Mouse (Mus musculus): ENCODE measurements around the gene Nkain1.

GRCm38 (mm10) chr4:130568043-130568978, 5.7 kb downstream of the Nkain1 start:
- no peak for TF ChIP-seq CTCF (IDR thresholded peaks at IDR 0.05; ENCODE audit: control insufficient read depth, insufficient read depth, insufficient replicate concordance, low read depth, low read length)
- TF ChIP-seq POLR2A (IDR thresholded peaks at IDR 0.05; ENCODE audit: control insufficient read depth, low read depth, low read length), result no peak
